19 mouse cellular contexts compared by ENCODE assay signal in genomic region chr13:101153760-101154159, GRCm38 (mm10).
A peak's percentile ranks its signal among the peaks of the same experiment; 100 is the strongest.
DNase-seq lines count a peak whose midpoint lies in the region; ATAC-seq and TF ChIP-seq lines count a peak whose summit lies in the region.
"Had no signal": no experiment of that assay in that cellular context is flagged by ENCODE, and none has a peak within 500 bp of the region (broad histone marks: within the 10 kb centered on the region; RNA-seq: fewer than 3 reads in every experiment).

No protein-coding gene starts in this region.

- DNase-seq in liver, adult 2 months (ENCODE audit: extremely low read depth, low read depth, low spot score), result peak; percentile 48
- DNase-seq in liver, result no peak
- DNase-seq in large intestine, adult 2 months (ENCODE audit: low read depth, low spot score), result peak; percentile 62
- no peak for DNase-seq in retina, postnatal 1 day
- DNase-seq in gastrocnemius, postnatal 14 days, result no peak
- DNase-seq: adrenal gland, adult 8-10 months; adrenal gland, postnatal 14 days; adrenal gland, postnatal 36 days; cerebellum, adult 11-12 months; cerebellum, adult 2 months; cerebellum, adult 9-10 months; cerebellum, postnatal 10 days; cerebellum, postnatal 25 days had no signal

- no peak overlapping the region for H3K4me3 ChIP-seq in liver, adult 2 months (ENCODE audit: insufficient read depth, low read depth, low read length)
- no peak overlapping the region for H3K4me3 ChIP-seq in intestine, embryonic 15.5 days (replicated peaks)
- no peak overlapping the region for H3K4me3 ChIP-seq in intestine, embryonic 16.5 days (ENCODE audit: low read length)
- H3K4me3 ChIP-seq: embryonic facial prominence, embryonic 10.5 days; embryonic facial prominence, embryonic 12.5 days; forebrain, embryonic 13.5 days; forebrain, embryonic 15.5 days had no signal

- no peaks in the 10 kb centered on the region for H3K27me3 ChIP-seq in liver, adult 2 months (ENCODE audit: control insufficient read depth, insufficient read depth, low read length)
- no peaks in the 10 kb centered on the region for H3K27me3 ChIP-seq in intestine, embryonic 15.5 days (replicated peaks)
- no peaks in the 10 kb centered on the region for H3K27me3 ChIP-seq in intestine, embryonic 16.5 days (replicated peaks; ENCODE audit: control insufficient read depth, insufficient read depth, low read length)
- H3K27me3 ChIP-seq: embryonic facial prominence, embryonic 12.5 days; forebrain, embryonic 13.5 days; forebrain, embryonic 15.5 days had no signal

- H3K27ac ChIP-seq in liver, adult 2 months (replicated peaks; ENCODE audit: insufficient read depth, low read depth, low read length), result no peak overlapping the region
- H3K27ac ChIP-seq in intestine, embryonic 15.5 days, result no peak overlapping the region
- no peak overlapping the region for H3K27ac ChIP-seq in intestine, embryonic 16.5 days (ENCODE audit: low read length)
- H3K27ac ChIP-seq: embryonic facial prominence, embryonic 10.5 days; embryonic facial prominence, embryonic 12.5 days; forebrain, embryonic 13.5 days; forebrain, embryonic 15.5 days had no signal

- H3K9ac ChIP-seq in liver, adult 2 months (ENCODE audit: low read depth, low read length), result no peak overlapping the region
- H3K9ac ChIP-seq in intestine, embryonic 15.5 days, result no peak overlapping the region
- H3K9ac ChIP-seq in intestine, embryonic 16.5 days (ENCODE audit: low read depth, low read length), result no peak overlapping the region
- H3K9ac ChIP-seq: embryonic facial prominence, embryonic 12.5 days; forebrain, embryonic 13.5 days; forebrain, embryonic 15.5 days had no signal

- no peak for TF ChIP-seq POLR2A in liver, adult 2 months (IDR thresholded peaks at IDR 0.05; ENCODE audit: extremely low read depth, insufficient read depth, low read length)

- no peak for TF ChIP-seq CTCF in liver, adult 2 months (IDR thresholded peaks at IDR 0.05; ENCODE audit: low read depth, low read length)

- no peaks in the 10 kb centered on the region for H3K36me3 ChIP-seq in liver, adult 2 months (ENCODE audit: control insufficient read depth, insufficient read depth, low read length)
- no peaks in the 10 kb centered on the region for H3K36me3 ChIP-seq in intestine, embryonic 15.5 days
- H3K36me3 ChIP-seq in intestine, embryonic 16.5 days (ENCODE audit: control insufficient read depth, insufficient read depth, low read length), result no peaks in the 10 kb centered on the region
- H3K36me3 ChIP-seq: embryonic facial prominence, embryonic 10.5 days; embryonic facial prominence, embryonic 12.5 days; forebrain, embryonic 15.5 days had no signal

- ATAC-seq in intestine, embryonic 15.5 days, result peak; percentile 88
- ATAC-seq in intestine, embryonic 16.5 days, result peak; percentile 93
- ATAC-seq: forebrain, embryonic 13.5 days; forebrain, embryonic 15.5 days had no signal

- no peaks in the 10 kb centered on the region for H3K4me1 ChIP-seq in liver, adult 2 months (ENCODE audit: control insufficient read depth, insufficient read depth, low read length)
- H3K4me1 ChIP-seq in intestine, embryonic 15.5 days (replicated peaks), result no peaks in the 10 kb centered on the region
- no peaks in the 10 kb centered on the region for H3K4me1 ChIP-seq in intestine, embryonic 16.5 days (ENCODE audit: control insufficient read depth, insufficient read depth, low read length)
- H3K4me1 ChIP-seq: embryonic facial prominence, embryonic 10.5 days; embryonic facial prominence, embryonic 12.5 days; forebrain, embryonic 13.5 days; forebrain, embryonic 15.5 days had no signal

- intact Hi-C loops in gastrocnemius, postnatal 14 days (cut with DNase I; ENCODE audit: low total_unique reads), result no loop called here

- no peaks in the 10 kb centered on the region for H3K9me3 ChIP-seq in intestine, embryonic 15.5 days
- H3K9me3 ChIP-seq in intestine, embryonic 16.5 days (ENCODE audit: control insufficient read depth, low read length), result no peaks in the 10 kb centered on the region
- H3K9me3 ChIP-seq: embryonic facial prominence, embryonic 10.5 days; embryonic facial prominence, embryonic 12.5 days; forebrain, embryonic 13.5 days; forebrain, embryonic 15.5 days had no signal

- no peaks in the 10 kb centered on the region for H3K79me2 ChIP-seq in liver, adult 2 months (ENCODE audit: control insufficient read depth, insufficient read depth, low read length)

- H3K4me2 ChIP-seq in intestine, embryonic 15.5 days (replicated peaks), result no peak overlapping the region
- no peak overlapping the region for H3K4me2 ChIP-seq in intestine, embryonic 16.5 days (ENCODE audit: low read depth, low read length)
- H3K4me2 ChIP-seq: embryonic facial prominence, embryonic 12.5 days; forebrain, embryonic 13.5 days; forebrain, embryonic 15.5 days had no signal

Comparison
In these comparisons a context has a peak if more than half of its experiments do, and no peak if none do; other contexts are left out.
1. DNase-seq: peak in liver, adult 2 months (single experiment) and large intestine, adult 2 months (single experiment); none in liver (single experiment), retina, postnatal 1 day (single experiment) and gastrocnemius, postnatal 14 days (single experiment).